Mouse (Mus musculus) 3T3-L1 (cell line): ENCODE results near the gene Utp11.

Source experiments
- DNase-seq: peaks from one replicate; pipeline ENCODE4 v3.0.0-alpha.2; 2015; ENCODE audit warnings: low read depth, low spot score

Utp11 gene

GRCm38 (mm10) chr4:124672347-124673320, 20.8 kb downstream of the Utp11 start:
- DNase-seq, result no peak

GRCm38 (mm10) chr4:124671583-124671982, 21.8 kb downstream of the Utp11 start:
- no peak for DNase-seq

GRCm38 (mm10) chr4:124670232-124670631, 23.2 kb downstream of the Utp11 start:
- no peak for DNase-seq

GRCm38 (mm10) chr4:124668078-124668477, 25.3 kb downstream of the Utp11 start:
- DNase-seq, result no peak

- no peak for DNase-seq
Measured at GRCm38 (mm10) chr4:124667476-124668033, 25.8 kb downstream of the Utp11 start.

- peak; percentile 33 for DNase-seq
Measured at GRCm38 (mm10) chr4:124664604-124665003, 28.8 kb downstream of the Utp11 start.

- no peak for DNase-seq
Measured at GRCm38 (mm10) chr4:124664185-124664584, 29.2 kb downstream of the Utp11 start.

- no peak for DNase-seq
Measured at GRCm38 (mm10) chr4:124663034-124663433, 30.4 kb downstream of the Utp11 start.

GRCm38 (mm10) chr4:124660603-124661002, 32.8 kb downstream of the Utp11 start:
- no peak for DNase-seq

- no peak for DNase-seq
Measured at GRCm38 (mm10) chr4:124659251-124660217, 33.9 kb downstream of the Utp11 start.

GRCm38 (mm10) chr4:124658412-124658851, 35.0 kb downstream of the Utp11 start:
- DNase-seq, result no peak

GRCm38 (mm10) chr4:124657781-124658180, 35.6 kb downstream of the Utp11 start:
- no peak for DNase-seq

GRCm38 (mm10) chr4:124656854-124657650, 36.3 kb downstream of the Utp11 start:
- DNase-seq, result no peak

GRCm38 (mm10) chr4:124656518-124656853, 36.9 kb downstream of the Utp11 start, which contains the start of gene Pou3f1:
TSS of gene Pou3f1 (plus strand) at chr4:124656807.
- no peak for DNase-seq

GRCm38 (mm10) chr4:124652886-124653285, 40.5 kb downstream of the Utp11 start:
- no peak for DNase-seq

- no peak for DNase-seq
Measured at GRCm38 (mm10) chr4:124647909-124648308, 45.5 kb downstream of the Utp11 start.

GRCm38 (mm10) chr4:124646591-124646990, 46.8 kb downstream of the Utp11 start:
- peak; percentile 55 for DNase-seq

- DNase-seq, result peak; percentile 18
Measured at GRCm38 (mm10) chr4:124644974-124645433, 48.4 kb downstream of the Utp11 start.

GRCm38 (mm10) chr4:124643859-124644258, 49.5 kb downstream of the Utp11 start:
- DNase-seq, result peak; percentile 7

GRCm38 (mm10) chr4:124639715-124640114, 53.7 kb downstream of the Utp11 start:
- no peak for DNase-seq

- peak; percentile 9 for DNase-seq
Measured at GRCm38 (mm10) chr4:124633281-124633680, 60.1 kb downstream of the Utp11 start.
